Mouse (Mus musculus) midbrain, embryonic 16.5 days (tissue): ENCODE measurements at regions not wholly inside any gene's neighbourhood (a gene's known extent, or its start where the extent isn't known, plus 50 kb on each side); places are given as distances from the start of the nearest gene placed in this dataset.

Experiments used
- ATAC-seq: fragments of 200-750 bp; cut with Nextera tagmentation; 2 replicates; pipeline ENCODE4 v1.8.0; 2017; ENCODE audit warnings: moderate TSS enrichment
- H3K27ac ChIP-seq: fragments of 300-500 bp; sonication (generic); 2 replicates; pipeline ENCODE4 v1.5.1; 2014; ENCODE audit warnings: mild to moderate bottlenecking, low read length, mixed read lengths
- H3K27me3 ChIP-seq: fragments of 300-500 bp; sonication (generic); 2 replicates; pipeline ENCODE4 v1.6.1; 2014; ENCODE audit warnings: low read depth, low read length, mixed read lengths; ENCODE audit not compliant: control insufficient read depth, insufficient read depth
- H3K36me3 ChIP-seq: fragments of 300-500 bp; sonication (generic); 2 replicates; pipeline ENCODE4 v1.6.1; 2014; ENCODE audit warnings: mild to moderate bottlenecking, low read length, moderate library complexity, mixed read lengths; ENCODE audit not compliant: control insufficient read depth, insufficient read depth
- H3K4me1 ChIP-seq: fragments of 300-500 bp; sonication (generic); 2 replicates; pipeline ENCODE4 v1.6.1; 2014; ENCODE audit warnings: mild to moderate bottlenecking, low read length, mixed read lengths; ENCODE audit not compliant: control insufficient read depth, insufficient read depth
- H3K4me2 ChIP-seq: fragments of 300-500 bp; sonication (generic); 2 replicates; pipeline ENCODE4 v1.6.1; 2014; ENCODE audit warnings: mild to moderate bottlenecking, low read length, mixed read lengths
- H3K4me3 ChIP-seq: fragments of 300-500 bp; sonication (generic); 2 replicates; pipeline ENCODE4 v1.5.1; 2014; ENCODE audit warnings: low read depth, mild to moderate bottlenecking, low read length, moderate library complexity, mixed read lengths
- H3K9ac ChIP-seq: fragments of 300-500 bp; sonication (generic); 2 replicates; pipeline ENCODE4 v1.6.1; 2014; ENCODE audit warnings: low read depth, low read length, mixed read lengths
- H3K9me3 ChIP-seq: fragments of 300-500 bp; sonication (generic); replicated peaks from 2 replicates; pipeline ENCODE4 v1.6.1; 2014; ENCODE audit warnings: mild to moderate bottlenecking, low read length, mixed read lengths; ENCODE audit not compliant: control insufficient read depth, poor library complexity, severe bottlenecking
- WGBS: fragments of 180-500 bp; shearing (Covaris S2); extraction: QIAGEN DNeasy Blood & Tissue Kit; methylation state at CpG from one replicate; pipeline ENCODE4 v1.1.7; 2014; 5-methylcytosine and 5-hydroxymethylcytosine counted together

DNA sequence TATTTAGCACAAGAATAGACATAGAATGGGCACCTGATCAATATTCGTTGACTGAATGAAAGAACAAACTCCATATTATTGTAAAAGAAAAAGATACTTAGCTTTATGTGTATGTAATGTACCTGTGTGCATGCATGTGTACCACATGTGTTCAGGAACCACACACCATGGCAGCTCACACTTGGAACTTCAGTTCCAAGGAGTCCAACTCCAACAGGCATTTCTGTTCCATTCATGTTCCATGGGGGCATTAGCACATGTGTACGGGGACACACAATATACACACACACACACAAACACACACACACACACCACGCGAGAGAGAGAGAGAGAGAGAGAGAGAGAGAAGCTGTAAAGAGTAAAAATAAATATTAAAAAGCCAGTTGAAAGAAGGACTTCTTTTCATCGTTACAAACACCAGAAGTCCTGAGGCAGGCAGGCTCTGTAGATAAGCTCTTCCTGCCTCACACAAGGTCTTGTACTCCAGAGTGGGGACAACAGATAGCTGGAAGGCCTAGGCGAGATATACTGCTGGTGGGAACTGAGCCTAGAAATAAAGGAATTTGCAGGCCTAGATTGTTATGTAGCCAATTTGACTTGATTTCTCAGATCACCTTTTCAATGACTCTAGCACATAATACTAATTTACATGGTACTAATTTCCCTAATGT lies 141.6 kb upstream of the Marcks start:
- Histone ChIP-seq H3K9ac (no peak overlapping the region), H3K27me3 (no peaks in the 10 kb centered on the region), H3K4me3 (no peak overlapping the region), H3K9me3 (no peaks in the 10 kb centered on the region), H3K27ac (no peak overlapping the region), H3K36me3 (no peaks in the 10 kb centered on the region), H3K4me1 (no peaks in the 10 kb centered on the region), H3K4me2 (no peak overlapping the region)
- WGBS, result 89% methylated on average over 6 of the region's 6 CpGs
- ATAC-seq, result no peak

DNA sequence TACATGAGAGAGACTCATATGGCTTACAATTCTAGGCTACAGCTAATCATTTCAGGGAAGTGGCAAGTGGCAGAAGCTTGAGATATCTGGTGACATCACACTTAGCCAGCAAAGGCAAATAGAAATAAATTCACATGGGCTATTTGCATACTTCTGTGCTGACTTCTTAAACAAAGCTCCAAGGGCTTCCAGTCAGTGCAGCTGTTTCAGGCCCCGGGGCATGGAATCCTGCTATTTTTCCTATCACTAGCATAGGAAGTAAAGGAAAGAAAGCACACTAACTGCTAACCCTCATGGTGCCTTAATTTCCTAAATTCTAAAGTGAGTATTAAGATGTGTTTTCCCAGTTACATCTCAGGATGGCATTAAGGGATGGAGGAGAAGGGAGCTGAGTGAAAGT lies 140.6 kb upstream of the Marcks start:
- Histone ChIP-seq H3K4me2 (no peak overlapping the region), H3K4me3 (no peak overlapping the region), H3K36me3 (no peaks in the 10 kb centered on the region), H3K9ac (no peak overlapping the region), H3K27ac (no peak overlapping the region), H3K27me3 (no peaks in the 10 kb centered on the region), H3K4me1 (no peaks in the 10 kb centered on the region), H3K9me3 (no peaks in the 10 kb centered on the region)
- ATAC-seq, result no peak
- WGBS, result 53% methylated on average over 1 of the region's 1 CpGs

DNA sequence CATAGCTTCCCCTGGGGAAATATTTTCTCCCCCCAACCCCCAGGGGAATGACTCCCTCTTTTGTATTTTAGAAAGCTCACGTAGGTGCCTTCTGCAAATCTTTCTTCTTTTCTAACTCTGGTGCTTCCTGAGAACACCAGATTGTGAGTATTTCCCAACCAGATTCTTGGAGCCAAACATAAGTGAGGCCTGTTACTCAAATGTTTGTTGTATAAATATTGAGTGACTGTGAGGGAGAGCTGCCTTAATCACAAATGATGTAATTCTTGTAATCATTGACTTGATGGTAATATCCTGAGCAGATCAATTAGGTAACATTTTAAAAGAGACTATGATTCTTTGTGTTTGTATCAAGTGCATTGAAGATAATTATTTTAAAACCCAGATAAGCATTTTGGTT lies 137.1 kb upstream of the Marcks start:
- H3K9me3 ChIP-seq, result no peaks in the 10 kb centered on the region
- WGBS, result 81% methylated on average over 1 of the region's 1 CpGs
- H3K4me1 ChIP-seq, result no peaks in the 10 kb centered on the region
- H3K27me3 ChIP-seq, result no peaks in the 10 kb centered on the region
- H3K27ac ChIP-seq, result no peak overlapping the region
- H3K36me3 ChIP-seq, result no peaks in the 10 kb centered on the region
- no peak overlapping the region for H3K4me3 ChIP-seq
- H3K4me2 ChIP-seq, result no peak overlapping the region
- no peak for ATAC-seq
- no peak overlapping the region for H3K9ac ChIP-seq

DNA sequence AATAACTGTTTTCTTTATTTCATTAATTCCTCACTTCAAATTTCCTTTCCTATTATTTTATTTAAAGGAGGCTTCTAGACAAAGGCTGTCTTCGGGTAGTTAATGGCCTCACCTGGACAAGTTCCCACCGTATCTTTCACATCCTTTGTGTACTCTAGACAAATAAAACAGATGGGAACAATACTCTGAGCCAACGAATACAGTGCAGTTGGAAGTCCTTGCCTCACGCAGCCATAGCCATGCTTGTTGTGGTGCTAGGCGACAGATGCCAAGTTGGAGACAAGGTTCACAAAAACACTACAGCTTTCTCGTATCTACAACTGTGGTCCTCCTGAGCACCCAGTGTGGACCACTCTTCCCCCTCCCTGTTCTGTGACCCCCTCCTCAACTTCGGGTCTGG lies 136.6 kb upstream of the Marcks start:
- 72% methylated on average over 7 of the region's 7 CpGs for WGBS
- H3K4me2 ChIP-seq, result no peak overlapping the region
- no peaks in the 10 kb centered on the region for H3K4me1 ChIP-seq
- H3K36me3 ChIP-seq, result no peaks in the 10 kb centered on the region
- no peak overlapping the region for H3K27ac ChIP-seq
- H3K9me3 ChIP-seq, result no peaks in the 10 kb centered on the region
- H3K4me3 ChIP-seq, result no peak overlapping the region
- no peaks in the 10 kb centered on the region for H3K27me3 ChIP-seq
- no peak for ATAC-seq
- H3K9ac ChIP-seq, result no peak overlapping the region

DNA sequence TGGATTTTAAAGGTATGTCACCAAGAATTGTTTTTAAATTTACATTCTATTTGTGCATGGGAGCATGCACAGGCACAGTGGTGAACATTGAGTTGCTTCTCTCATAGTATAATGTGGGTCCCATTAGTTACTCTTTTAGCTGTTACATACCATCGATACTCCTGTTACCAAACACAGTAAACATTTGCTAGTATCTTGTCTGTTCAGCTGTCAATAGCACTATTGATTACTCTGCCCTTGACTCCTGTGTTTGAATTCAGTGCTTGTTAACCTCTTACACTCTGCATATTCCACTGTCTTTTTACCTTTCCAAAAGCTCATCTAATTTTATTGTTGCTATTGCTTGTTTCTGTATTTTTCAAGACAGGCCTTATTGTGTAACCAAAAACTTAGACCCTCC lies 133.2 kb upstream of the Marcks start:
- no peak for ATAC-seq
- Histone ChIP-seq H3K4me3 (no peak overlapping the region), H3K27ac (no peak overlapping the region), H3K4me2 (no peak overlapping the region), H3K4me1 (0 out of 2 replicates have a peak, but pooled peaks cover 2% of the 10 kb centered on the region), H3K27me3 (no peaks in the 10 kb centered on the region), H3K36me3 (no peaks in the 10 kb centered on the region), H3K9me3 (no peaks in the 10 kb centered on the region), H3K9ac (no peak overlapping the region)
- WGBS, result 88% methylated on average over 1 of the region's 1 CpGs

DNA sequence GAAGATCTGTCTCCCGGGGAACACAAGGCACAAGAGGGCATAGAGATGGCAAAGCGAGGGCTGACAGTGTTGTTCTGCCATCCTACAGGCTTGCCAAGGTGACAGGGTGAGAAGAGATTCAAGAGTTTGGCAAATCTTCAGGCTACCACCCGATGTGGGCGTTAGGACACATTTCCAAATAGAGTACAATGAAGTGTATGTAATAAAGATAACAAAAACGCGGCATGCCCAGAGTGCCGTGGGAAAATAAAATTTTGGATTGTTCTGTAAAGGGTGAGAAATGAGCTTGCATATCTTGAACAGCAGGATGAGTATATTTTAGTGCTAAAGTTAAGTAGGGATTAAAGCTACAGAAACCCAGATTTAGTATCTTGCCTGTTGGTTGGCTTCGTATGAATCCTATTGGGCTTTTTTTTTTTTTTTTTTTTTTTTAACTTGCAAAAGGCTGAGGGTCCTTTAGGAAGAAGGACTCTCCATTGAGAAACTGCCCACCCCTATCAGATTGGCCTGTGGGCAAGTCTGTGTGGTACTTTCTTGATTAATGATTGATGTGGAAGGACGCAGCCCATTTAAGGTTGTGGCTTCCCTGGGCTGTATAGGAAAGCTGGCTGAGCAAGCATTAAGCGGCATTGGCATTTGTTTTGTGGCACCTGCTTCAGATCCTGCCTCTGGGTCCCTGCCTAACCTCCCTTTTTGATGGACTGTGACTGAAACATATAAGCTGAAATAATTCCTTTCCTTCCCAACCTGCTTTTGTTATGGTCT lies 131.7 kb upstream of the Marcks start:
- Histone ChIP-seq H3K4me3 (no peak overlapping the region), H3K4me1 (0 out of 2 replicates have a peak, but pooled peaks cover 2% of the 10 kb centered on the region), H3K9me3 (no peaks in the 10 kb centered on the region), H3K27ac (no peak overlapping the region), H3K27me3 (no peaks in the 10 kb centered on the region), H3K36me3 (no peaks in the 10 kb centered on the region), H3K4me2 (no peak overlapping the region), H3K9ac (no peak overlapping the region)
- 73% methylated on average over 10 of the region's 10 CpGs for WGBS
- no peak for ATAC-seq

DNA sequence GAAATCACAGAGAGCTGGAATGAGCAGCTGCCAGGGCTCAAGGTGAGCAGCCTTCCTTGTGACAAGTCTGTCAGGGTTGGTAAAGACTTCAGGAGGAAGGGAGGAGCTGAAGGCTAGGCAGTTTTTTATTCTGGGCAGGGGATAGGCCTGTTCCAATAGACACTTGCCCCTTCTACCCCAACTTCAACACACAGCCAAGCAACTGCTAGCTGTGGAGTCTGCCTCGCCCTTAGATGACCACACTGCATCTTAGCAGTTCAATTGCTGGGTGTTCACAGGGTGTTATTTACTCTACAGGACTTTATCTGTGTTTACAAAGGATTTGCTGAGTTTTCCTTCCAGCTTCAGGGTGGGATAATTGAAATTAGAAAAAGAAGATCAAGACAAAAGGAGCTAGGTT lies 128.2 kb upstream of the Marcks start:
- Histone ChIP-seq H3K9me3 (no peaks in the 10 kb centered on the region), H3K4me1 (0 out of 2 replicates have a peak, but pooled peaks cover 2% of the 10 kb centered on the region), H3K36me3 (no peaks in the 10 kb centered on the region), H3K4me2 (no peak overlapping the region), H3K9ac (no peak overlapping the region), H3K4me3 (no peak overlapping the region), H3K27ac (no peak overlapping the region), H3K27me3 (no peaks in the 10 kb centered on the region)
- 80% methylated on average over 1 of the region's 1 CpGs for WGBS
- ATAC-seq, result no peak

DNA sequence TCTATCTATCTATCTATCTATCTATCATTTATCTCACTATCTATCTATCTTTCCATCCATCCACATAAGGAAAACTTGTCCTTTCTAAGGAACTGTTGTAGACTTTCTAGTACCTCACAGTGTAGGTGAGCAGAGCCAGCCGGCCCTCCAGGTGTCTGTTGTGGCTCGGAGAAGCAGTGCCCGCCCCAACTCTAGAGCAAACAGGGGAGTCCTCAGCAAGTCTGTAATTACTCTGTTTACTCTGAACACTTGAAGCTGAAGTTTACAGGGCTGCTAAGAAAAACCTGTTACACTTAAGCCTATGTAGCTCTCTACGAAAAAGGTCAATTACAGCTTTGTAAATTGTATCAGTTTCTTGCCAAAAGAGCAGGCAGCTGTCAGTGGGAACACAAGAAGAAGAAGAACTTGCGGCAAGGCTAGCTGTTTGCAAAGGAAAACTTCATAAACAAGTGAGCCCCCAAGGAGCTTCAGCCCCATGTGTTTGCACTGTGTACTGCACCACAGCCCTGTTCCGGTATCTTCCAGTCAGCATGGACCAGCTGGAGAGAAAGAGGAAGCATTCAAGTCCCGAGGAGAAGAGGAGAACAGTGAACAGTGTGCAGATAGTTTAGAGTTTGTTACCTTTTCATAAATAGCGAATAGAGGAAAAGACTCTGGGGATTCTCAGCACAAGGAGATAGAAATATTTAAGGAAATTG lies 122.2 kb upstream of the Marcks start:
- WGBS, result 86% methylated on average over 8 of the region's 8 CpGs
- no peak for ATAC-seq

DNA sequence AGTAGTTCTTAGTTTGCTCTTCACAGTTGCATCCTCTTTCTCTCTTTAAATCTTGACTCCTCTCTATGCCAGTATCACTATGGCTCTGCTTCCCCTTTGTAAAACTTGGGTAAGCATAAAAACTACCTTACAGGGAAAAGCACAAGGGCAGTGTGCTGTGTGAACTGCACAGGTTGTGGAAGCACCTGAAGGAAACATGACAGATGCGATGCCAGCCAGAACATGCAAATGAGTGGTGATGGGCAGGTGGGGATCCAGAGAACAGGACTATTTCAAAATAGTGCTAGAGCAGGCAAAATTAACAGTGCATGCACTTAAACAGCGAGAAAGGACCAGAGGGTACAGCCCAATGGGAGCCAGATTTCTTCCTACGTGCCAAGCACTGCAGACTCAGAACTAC lies 120.5 kb upstream of the Marcks start:
- Histone ChIP-seq H3K27ac (no peak overlapping the region), H3K9ac (no peak overlapping the region), H3K9me3 (no peaks in the 10 kb centered on the region), H3K4me2 (no peak overlapping the region), H3K4me1 (no peaks in the 10 kb centered on the region), H3K27me3 (no peaks in the 10 kb centered on the region), H3K4me3 (no peak overlapping the region), H3K36me3 (no peaks in the 10 kb centered on the region)
- ATAC-seq, result no peak
- WGBS, result 92% methylated on average over 3 of the region's 3 CpGs

More for the DNA sequence above, 122.2 kb upstream of the Marcks start:
- Histone ChIP-seq H3K9me3 (no peaks in the 10 kb centered on the region), H3K9ac (no peak overlapping the region), H3K27ac (no peak overlapping the region), H3K4me2 (no peak overlapping the region), H3K4me1 (no peaks in the 10 kb centered on the region), H3K27me3 (no peaks in the 10 kb centered on the region), H3K36me3 (no peaks in the 10 kb centered on the region), H3K4me3 (no peak overlapping the region)
